Mouse (Mus musculus) midbrain, embryonic 12.5 days (tissue): ENCODE measurements around the gene Dnaja2. TPM values are rescaled to one million over a fixed set of nuclear protein-coding genes. Genes with fewer than 3 reads are reported as not detected.

Experiments
- ATAC-seq: fragments of 200-750 bp; cut with Nextera tagmentation; 2 replicates; pipeline ENCODE4 v1.8.0; 2017; ENCODE audit warnings: low read depth, moderate TSS enrichment, moderate library complexity; ENCODE audit not compliant: low FRiP score
- H3K27ac ChIP-seq: fragments of 300-500 bp; sonication (generic); replicated peaks from 2 replicates; pipeline ENCODE4 v1.5.1; 2016; ENCODE audit warnings: mild to moderate bottlenecking
- H3K27me3 ChIP-seq: fragments of 300-500 bp; sonication (generic); 2 replicates; pipeline ENCODE4 v1.6.1; 2016; ENCODE audit warnings: mild to moderate bottlenecking
- H3K36me3 ChIP-seq: fragments of 300-500 bp; sonication (generic); 2 replicates; pipeline ENCODE4 v1.6.1; 2016
- H3K4me1 ChIP-seq: fragments of 300-500 bp; sonication (generic); 2 replicates; pipeline ENCODE4 v1.6.1; 2016
- H3K4me2 ChIP-seq: fragments of 300-500 bp; sonication (generic); replicated peaks from 2 replicates; pipeline ENCODE4 v1.6.1; 2016; ENCODE audit warnings: mild to moderate bottlenecking, moderate library complexity
- H3K4me3 ChIP-seq: fragments of 300-500 bp; sonication (generic); 2 replicates; pipeline ENCODE4 v1.5.1; 2016; ENCODE audit warnings: mild to moderate bottlenecking
- H3K9ac ChIP-seq: fragments of 300-500 bp; sonication (generic); replicated peaks from 2 replicates; pipeline ENCODE4 v1.6.1; 2016; ENCODE audit warnings: mild to moderate bottlenecking, moderate library complexity
- H3K9me3 ChIP-seq: fragments of 300-500 bp; sonication (generic); 2 replicates; pipeline ENCODE4 v1.6.1; 2016; ENCODE audit warnings: mild to moderate bottlenecking
- WGBS: fragments of 180-500 bp; shearing (Covaris S2); methylation state at CpG from one replicate; pipeline ENCODE4 v1.1.7; 2016; 5-methylcytosine and 5-hydroxymethylcytosine counted together
- polyA plus RNA-seq: library from polyadenylated mRNA; unstranded; fragments of >200 nt; fragmentation: Nextera tagmentation; extraction: Ambion mirVana; gene quantifications from 2 replicates; pipeline ENCODE4 v1.2.1, GENCODE M21; 2016

Gene Dnaja2
- polyA plus RNA-seq, 1 experiment from 2014 or later: 164 TPM

DNA sequence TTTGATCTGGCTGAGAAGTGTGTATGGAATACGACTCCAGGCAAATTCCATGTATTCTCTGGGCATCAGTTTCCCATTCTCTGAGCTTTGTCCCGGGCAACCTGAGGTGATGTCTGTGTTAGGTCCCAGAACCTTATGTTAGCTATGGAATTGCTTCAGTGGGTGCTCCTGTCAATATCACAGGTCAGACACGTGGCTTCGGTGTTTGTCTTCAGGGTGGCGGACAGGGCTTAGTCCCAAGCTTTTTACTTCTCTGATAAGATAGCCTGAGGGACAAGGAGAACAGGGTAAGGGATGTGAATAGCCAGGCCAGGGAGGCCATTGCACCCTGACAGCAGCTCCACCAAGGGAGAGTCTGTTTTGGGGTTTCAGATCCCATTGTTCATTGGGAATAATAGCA, 59.0 kb downstream of the Dnaja2 start:
- H3K27ac ChIP-seq: no peak overlapping the region
- H3K27me3 ChIP-seq: peaks cover 7% of the 10 kb centered on the region; the same call in 1 of the 2 replicates
- H3K9ac ChIP-seq: no peak overlapping the region
- peaks cover 31% of the 10 kb centered on the region for H3K4me1 ChIP-seq
- no peaks in the 10 kb centered on the region for H3K36me3 ChIP-seq
- 85% methylated on average over 5 of the region's 5 CpGs for WGBS
- no peak overlapping the region for H3K4me3 ChIP-seq
- no peak overlapping the region for H3K4me2 ChIP-seq
- no peaks in the 10 kb centered on the region for H3K9me3 ChIP-seq
- ATAC-seq: no peak

DNA sequence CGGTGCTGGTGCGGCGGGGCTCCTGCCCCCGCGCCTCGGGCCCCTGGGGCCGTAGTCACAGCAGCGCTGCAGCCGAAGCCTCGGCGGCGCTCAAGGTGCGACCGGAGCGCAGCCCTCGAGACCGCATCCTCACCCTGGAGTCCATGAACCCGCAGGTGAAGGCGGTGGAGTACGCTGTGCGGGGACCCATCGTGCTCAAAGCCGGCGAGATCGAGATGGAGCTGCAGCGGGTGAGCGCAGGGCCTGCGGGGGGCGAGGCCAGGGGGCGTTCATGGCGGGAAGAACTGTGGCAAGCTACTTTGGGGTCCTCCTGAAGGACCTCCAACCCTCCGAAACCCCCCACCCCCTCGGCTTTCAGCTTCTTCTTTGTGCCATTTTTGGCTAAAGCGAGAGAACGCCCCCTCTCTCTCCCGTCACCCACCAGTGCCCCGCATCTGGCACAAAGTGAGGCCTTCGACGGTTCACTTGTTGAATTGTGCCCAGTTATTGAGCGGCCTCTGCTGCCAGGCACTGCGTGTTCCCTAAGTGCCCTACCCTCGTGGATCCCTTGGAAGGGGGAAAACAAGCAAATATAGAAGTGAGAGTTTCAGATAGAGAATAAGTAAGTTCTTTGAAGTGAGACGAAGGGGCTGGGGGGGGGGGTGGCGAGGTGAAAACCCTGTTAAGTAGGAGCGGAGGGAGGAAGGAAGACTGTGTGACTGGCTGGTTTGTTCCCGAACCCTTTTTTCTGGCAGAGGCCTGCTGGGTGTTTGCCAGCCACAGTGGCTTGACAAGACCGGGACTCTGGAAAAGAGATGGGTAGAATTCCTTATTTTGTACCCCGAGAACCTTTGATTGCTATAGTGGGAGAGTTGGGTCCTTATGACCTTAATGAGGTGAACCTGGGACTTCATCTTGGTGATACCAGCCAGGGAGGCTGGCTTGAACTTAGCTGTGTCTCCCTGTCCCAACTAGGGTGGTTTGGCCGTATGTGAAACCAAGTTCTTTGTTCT, 61.9 kb downstream of the Dnaja2 start:
- Histone ChIP-seq H3K4me2 (peak overlapping the region; percentile 98), H3K4me1 (peaks cover 17% of the 10 kb centered on the region), H3K27me3 (peaks cover 7% of the 10 kb centered on the region; the same call in 1 of the 2 replicates), H3K27ac (peak overlapping the region; percentile 58; the same call in 1 of the 2 replicates), H3K9me3 (no peaks in the 10 kb centered on the region), H3K4me3 (peak overlapping the region; percentile 83), H3K36me3 (no peaks in the 10 kb centered on the region), H3K9ac (peak overlapping the region; percentile 84)
- ATAC-seq: no peak; the same call in 1 of the 2 replicates
- 7% methylated on average over 46 of the region's 49 CpGs for WGBS

- H3K9me3 ChIP-seq: no peaks in the 10 kb centered on the region
- H3K4me3 ChIP-seq: peak within 1 kb of the TSS; percentile 83
- whole genome bisulfite sequencing: under 1% methylated on average over 41 of the region's 41 CpGs
- H3K9ac ChIP-seq: peak within 1 kb of the TSS; percentile 84
- peak within 1 kb of the TSS; percentile 98 for H3K4me2 ChIP-seq
- no peaks in the 10 kb centered on the region for H3K36me3 ChIP-seq
- peak; percentile 99 for ATAC-seq
- H3K27ac ChIP-seq: peak within 1 kb of the TSS; percentile 58; the same call in 1 of the 2 replicates
- H3K4me1 ChIP-seq: peaks cover 17% of the 10 kb centered on the region
- peaks cover 7% of the 10 kb centered on the region; the same call in 1 of the 2 replicates for H3K27me3 ChIP-seq
Observed at GRCm38 (mm10) chr8:85492125-85492875, 62.8 kb downstream of the Dnaja2 start, which contains the start of gene Gpt2. Gene Gpt2 (plus strand): TSS chr8:85492576.

DNA sequence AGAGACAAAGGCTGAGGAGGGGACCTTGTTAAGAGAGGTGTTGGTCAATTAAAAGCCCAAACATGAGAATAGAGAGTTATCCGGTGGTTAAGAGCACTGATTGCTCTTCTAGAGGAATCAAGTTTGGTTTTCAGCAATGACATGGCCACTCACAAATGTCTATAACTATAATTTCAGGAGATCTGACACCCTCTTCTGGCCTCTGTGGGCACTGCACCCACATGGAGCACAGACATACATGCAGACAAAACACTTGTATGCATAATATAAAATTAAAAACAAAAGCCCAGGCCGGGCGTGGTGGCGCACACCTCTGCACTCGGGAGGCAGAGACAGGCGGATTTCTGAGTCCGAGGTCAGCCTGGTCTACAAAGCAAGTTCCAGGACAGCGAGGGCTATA, 65.6 kb downstream of the Dnaja2 start:
- Histone ChIP-seq H3K27me3 (peaks cover 7% of the 10 kb centered on the region; the same call in 1 of the 2 replicates), H3K4me2 (no peak overlapping the region), H3K36me3 (no peaks in the 10 kb centered on the region), H3K4me3 (no peak overlapping the region), H3K4me1 (peaks cover 14% of the 10 kb centered on the region), H3K9me3 (no peaks in the 10 kb centered on the region), H3K9ac (no peak overlapping the region), H3K27ac (no peak overlapping the region)
- ATAC-seq: no peak
- WGBS: 95% methylated on average over 8 of the region's 8 CpGs

- H3K4me3 ChIP-seq: no peak overlapping the region
- no peak overlapping the region for H3K4me2 ChIP-seq
- no peak for ATAC-seq
- no peak overlapping the region for H3K27ac ChIP-seq
- H3K4me1 ChIP-seq: peaks cover 10% of the 10 kb centered on the region
- no peak overlapping the region for H3K9ac ChIP-seq
- H3K9me3 ChIP-seq: no peaks in the 10 kb centered on the region
- peaks cover 4% of the 10 kb centered on the region; the same call in 1 of the 2 replicates for H3K27me3 ChIP-seq
- no peaks in the 10 kb centered on the region for H3K36me3 ChIP-seq
Observed at GRCm38 (mm10) chr8:85488631-85489030, 66.5 kb downstream of the Dnaja2 start.

DNA sequence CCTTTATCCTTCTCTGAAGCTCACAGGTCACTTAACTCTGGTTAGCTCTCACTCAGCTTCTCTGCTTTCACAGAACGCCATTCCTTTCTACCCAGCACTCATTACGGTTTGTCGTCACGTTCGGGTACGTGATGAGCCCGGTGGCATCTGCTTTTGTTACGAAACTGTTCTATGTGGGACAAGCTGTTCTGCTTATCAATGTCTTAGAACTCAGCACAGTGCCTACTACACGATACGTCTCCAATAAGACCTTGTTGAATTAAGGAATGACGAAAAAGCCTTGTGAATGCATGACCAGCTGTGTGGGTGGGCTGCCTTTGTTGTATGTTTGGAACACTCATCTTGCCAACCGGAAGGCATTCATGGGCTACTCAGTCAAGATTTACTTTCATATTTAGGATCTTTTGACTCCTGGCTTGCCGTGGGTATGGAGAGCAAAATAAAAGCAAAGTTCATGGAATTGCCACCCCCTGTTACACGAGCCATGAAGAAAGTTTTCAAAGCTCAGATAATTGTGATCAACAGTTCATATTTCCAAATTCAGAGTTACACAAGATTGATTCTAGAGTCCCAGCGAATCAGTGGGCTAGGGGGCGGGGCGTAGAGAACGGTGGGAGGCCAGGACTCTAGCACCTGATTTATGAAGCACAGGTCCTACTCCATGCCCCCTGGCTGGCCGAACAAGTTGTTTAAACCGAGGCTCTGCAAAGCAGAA, 67.1 kb downstream of the Dnaja2 start:
- peaks cover 4% of the 10 kb centered on the region for H3K4me1 ChIP-seq
- H3K9me3 ChIP-seq: no peaks in the 10 kb centered on the region
- ATAC-seq: no peak
- no peak overlapping the region for H3K4me2 ChIP-seq
- no peak overlapping the region for H3K9ac ChIP-seq
- H3K27me3 ChIP-seq: no peaks in the 10 kb centered on the region
- WGBS: 81% methylated on average over 20 of the region's 20 CpGs
- H3K27ac ChIP-seq: no peak overlapping the region
- no peaks in the 10 kb centered on the region for H3K36me3 ChIP-seq
- no peak overlapping the region for H3K4me3 ChIP-seq

Other genes with a start within 250 kb of the Dnaja2 start
- 1.4 and 1.7 TPM in 2 replicates for gene Mylk3, start 169.0 kb downstream of the Dnaja2 start, polyA plus RNA-seq
- 36.7 and 43.9 TPM in 2 replicates for gene 4921524J17Rik, start 122.5 kb downstream of the Dnaja2 start, polyA plus RNA-seq
- 30.3 and 32.4 TPM in 2 replicates for gene Gpt2, start 62.8 kb downstream of the Dnaja2 start, polyA plus RNA-seq
- 44.4 and 49.1 TPM in 2 replicates for gene Neto2, start 145.6 kb upstream of the Dnaja2 start, polyA plus RNA-seq